Mouse (Mus musculus) adrenal gland, adult 10 weeks (tissue): ENCODE measurements around the gene Mfn2. TPM values are rescaled to one million over a fixed set of nuclear protein-coding genes. Genes with fewer than 3 reads are reported as not detected.

ENCODE experiments used
- polyA plus RNA-seq: library from polyadenylated mRNA; stranded (reverse); fragments of 350-450 nt; fragmentation: Illumina TruSeq; extraction: RNeasy Lipid Tissue Mini Kit (QIAGEN cat#74804); gene quantifications from one replicate; pipeline ENCODE4 v1.2.3, GENCODE M21; 2014; ENCODE audit warnings: low read depth, low replicate concordance

Gene Mfn2
- polyA plus RNA-seq = 39.7 TPM

DNA sequence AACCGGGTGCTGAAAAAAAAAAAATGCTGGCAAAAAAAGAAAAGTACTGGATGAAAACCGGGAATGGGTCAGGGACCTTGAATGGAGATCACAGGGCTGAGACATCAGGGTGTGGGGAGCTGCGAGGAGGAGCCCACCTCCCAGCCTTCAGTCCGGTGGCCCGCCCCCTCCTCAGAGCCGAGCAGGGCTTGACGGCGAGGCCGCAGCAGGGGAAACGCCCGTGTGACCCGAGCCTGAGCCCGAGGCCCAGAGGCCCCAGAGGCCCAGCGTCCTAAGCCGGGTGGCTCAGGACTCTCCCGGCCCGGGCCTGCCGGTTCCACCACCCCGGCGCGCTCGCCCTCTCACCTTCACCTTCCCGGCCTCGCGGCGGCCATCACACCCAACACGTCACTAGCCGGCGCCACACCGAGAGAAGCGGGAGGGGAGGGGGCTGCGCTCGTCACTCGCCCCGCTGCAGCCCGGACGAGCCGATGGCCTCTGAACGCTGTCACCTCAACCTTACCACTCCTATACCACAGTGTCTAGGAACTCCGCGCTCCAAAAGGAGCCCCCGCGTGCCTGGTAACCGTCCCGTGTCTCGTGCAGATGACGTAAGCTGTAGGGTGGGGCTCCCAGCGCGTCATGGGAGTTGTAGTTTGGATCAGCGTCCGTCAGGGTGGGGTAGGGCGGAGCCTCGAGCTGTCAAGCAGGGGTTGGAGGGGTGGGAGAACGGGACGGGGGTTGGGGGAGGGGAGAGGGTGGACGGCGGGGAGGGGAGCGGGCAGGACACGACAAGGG lies at the start of gene Mfn2:
Gene Mfn2, minus strand, starts transcription at position 392 of the 777 bp plus-strand sequence.

DNA sequence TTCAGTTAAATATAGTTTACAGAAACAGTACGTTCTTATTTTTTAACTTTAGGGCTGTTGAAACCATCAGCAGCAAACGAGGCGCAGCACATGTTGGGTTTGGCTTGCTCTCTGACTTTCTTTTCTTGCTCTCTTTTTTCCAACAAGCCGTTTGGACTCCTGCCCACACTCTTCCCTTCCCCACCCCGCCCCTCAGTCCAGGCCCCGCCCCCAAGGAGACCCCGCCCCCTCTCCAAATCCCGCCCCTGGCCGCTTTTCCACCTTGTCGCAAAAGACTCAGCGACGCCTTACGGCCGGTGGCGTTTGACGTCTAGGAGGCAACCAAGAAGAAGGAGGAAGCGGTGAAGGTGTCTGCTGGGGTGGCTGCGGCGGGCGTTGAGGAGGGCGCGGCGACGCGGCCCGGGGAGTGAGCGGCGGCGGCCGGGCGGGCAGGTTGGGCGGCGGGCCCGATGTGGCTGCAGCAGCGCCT lies 36.1 kb upstream of the Mfn2 start, which contains the start of gene 2510039O18Rik:
Gene 2510039O18Rik, plus strand, starts transcription at position 320 of the 469 bp plus-strand sequence.

DNA sequence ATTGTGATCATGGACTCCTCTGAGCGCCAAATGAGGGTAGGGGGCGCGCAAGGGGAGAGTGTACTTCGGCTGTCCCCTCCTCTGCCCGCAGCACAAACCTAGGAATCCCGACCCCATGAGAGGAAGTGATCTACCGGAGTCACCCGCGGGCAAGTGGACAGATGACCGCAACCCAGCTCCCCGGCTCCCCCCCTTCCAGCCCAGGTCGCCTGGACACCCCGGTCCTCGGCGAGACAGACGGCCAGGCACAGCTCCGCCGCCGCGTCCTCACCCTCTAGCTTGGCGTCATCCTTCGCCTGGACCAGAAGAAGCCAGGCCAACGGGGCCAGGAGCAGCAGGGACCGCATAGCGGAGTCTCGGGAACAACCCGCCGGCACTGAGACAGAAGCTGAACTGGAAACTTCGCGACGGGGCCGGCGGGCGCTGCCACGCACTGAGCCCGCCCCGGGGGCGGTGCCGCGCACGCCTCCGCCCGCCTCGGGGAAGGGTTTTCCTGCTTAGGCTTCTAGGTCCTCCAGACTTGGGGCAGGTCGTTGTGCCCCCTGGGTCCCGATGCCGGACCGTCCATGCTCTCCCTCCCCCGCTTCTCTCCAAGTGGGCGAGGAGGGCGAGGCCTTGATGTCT lies 31.9 kb upstream of the Mfn2 start, which contains the start of gene Plod1:
Gene Plod1, minus strand, starts transcription at position 437 of the 624 bp plus-strand sequence.

GRCm38 (mm10) chr4:147868450-147869031 lies 36.0 kb downstream of the Mfn2 start, which contains the start of the genes Miip and Fv1:
Gene Miip, minus strand, starts transcription at chr4:147868816.
Gene Fv1, plus strand, starts transcription at chr4:147868979.

GRCm38 (mm10) chr4:147847614-147848583 lies 56.6 kb downstream of the Mfn2 start, which contains the start of gene Zfp933:
Gene Zfp933, minus strand, starts transcription at chr4:147848366.

Other genes starting within 250 kb of the Mfn2 start
- gene Zfp534, start 202.2 kb downstream of the Mfn2 start, polyA plus RNA-seq = not detected
- gene Zfp984, start 94.9 kb downstream of the Mfn2 start, polyA plus RNA-seq = 82.4 TPM
- gene Zfp933, start 56.3 kb downstream of the Mfn2 start, polyA plus RNA-seq = 122 TPM
- 0.87 TPM for gene Miip, start 35.9 kb downstream of the Mfn2 start, polyA plus RNA-seq
- gene Fv1, start 35.7 kb downstream of the Mfn2 start, polyA plus RNA-seq = 9.5 TPM
- gene Plod1, start 32.1 kb upstream of the Mfn2 start, polyA plus RNA-seq = 2.9 TPM
- 10.7 TPM for gene 2510039O18Rik, start 36.2 kb upstream of the Mfn2 start, polyA plus RNA-seq
- gene Nppb, start 81.1 kb upstream of the Mfn2 start, polyA plus RNA-seq = not detected
- gene Nppa, start 96.0 kb upstream of the Mfn2 start, polyA plus RNA-seq = not detected
- 4.0 TPM for gene Clcn6, start 134.1 kb upstream of the Mfn2 start, polyA plus RNA-seq
- 3.4 TPM for gene Mthfr, start 134.4 kb upstream of the Mfn2 start, polyA plus RNA-seq
- gene Agtrap, start 183.3 kb upstream of the Mfn2 start, polyA plus RNA-seq = 36.6 TPM
- 3.6 TPM for gene Mad2l2, start 225.7 kb upstream of the Mfn2 start, polyA plus RNA-seq
- gene Draxin, start 226.0 kb upstream of the Mfn2 start, polyA plus RNA-seq = not detected
- gene Fbxo6, start 247.4 kb upstream of the Mfn2 start, polyA plus RNA-seq = 1.3 TPM